Mouse (Mus musculus) limb, embryonic 10.5 days (tissue): ENCODE data around the gene Espl1. TPM values are rescaled to one million over a fixed set of nuclear protein-coding genes. Genes with fewer than 3 reads are reported as not detected.

Experiments used
- DNase-seq: peaks from one replicate; pipeline ENCODE4 v3.0.0-alpha.2; 2017; ENCODE audit warnings: low spot score
- H3K27ac ChIP-seq: fragments of 300-500 bp; sonication (generic); 2 replicates; pipeline ENCODE4 v1.5.1; 2016; ENCODE audit warnings: mild to moderate bottlenecking
- H3K27me3 ChIP-seq: fragments of 300-500 bp; sonication (generic); 2 replicates; pipeline ENCODE4 v1.6.1; 2016; ENCODE audit warnings: low read depth, mild to moderate bottlenecking; ENCODE audit not compliant: poor library complexity, severe bottlenecking
- H3K36me3 ChIP-seq: fragments of 300-500 bp; sonication (generic); 2 replicates; pipeline ENCODE4 v1.6.1; 2016; ENCODE audit warnings: mild to moderate bottlenecking, moderate library complexity
- H3K4me1 ChIP-seq: fragments of 300-500 bp; sonication (generic); 2 replicates; pipeline ENCODE4 v1.6.1; 2016
- H3K4me3 ChIP-seq: fragments of 300-500 bp; sonication (generic); 2 replicates; pipeline ENCODE4 v1.5.1; 2016; ENCODE audit warnings: mild to moderate bottlenecking, moderate library complexity
- H3K9me3 ChIP-seq: fragments of 300-500 bp; sonication (generic); replicated peaks from 2 replicates; pipeline ENCODE4 v1.6.1; 2016; ENCODE audit warnings: mild to moderate bottlenecking
- WGBS: fragments of 180-500 bp; shearing (Covaris S2); methylation state at CpG from one replicate; pipeline ENCODE4 v1.1.7; 2016; 5-methylcytosine and 5-hydroxymethylcytosine counted together
- polyA plus RNA-seq: library from polyadenylated mRNA; unstranded; fragments of >200 nt; fragmentation: Nextera tagmentation; extraction: Ambion mirVana; gene quantifications from 2 replicates; pipeline ENCODE4 v1.2.1, GENCODE M21; 2016

The Espl1 gene
- polyA plus RNA-seq, 1 experiment from 2014 or later, result 60.6 TPM

DNA sequence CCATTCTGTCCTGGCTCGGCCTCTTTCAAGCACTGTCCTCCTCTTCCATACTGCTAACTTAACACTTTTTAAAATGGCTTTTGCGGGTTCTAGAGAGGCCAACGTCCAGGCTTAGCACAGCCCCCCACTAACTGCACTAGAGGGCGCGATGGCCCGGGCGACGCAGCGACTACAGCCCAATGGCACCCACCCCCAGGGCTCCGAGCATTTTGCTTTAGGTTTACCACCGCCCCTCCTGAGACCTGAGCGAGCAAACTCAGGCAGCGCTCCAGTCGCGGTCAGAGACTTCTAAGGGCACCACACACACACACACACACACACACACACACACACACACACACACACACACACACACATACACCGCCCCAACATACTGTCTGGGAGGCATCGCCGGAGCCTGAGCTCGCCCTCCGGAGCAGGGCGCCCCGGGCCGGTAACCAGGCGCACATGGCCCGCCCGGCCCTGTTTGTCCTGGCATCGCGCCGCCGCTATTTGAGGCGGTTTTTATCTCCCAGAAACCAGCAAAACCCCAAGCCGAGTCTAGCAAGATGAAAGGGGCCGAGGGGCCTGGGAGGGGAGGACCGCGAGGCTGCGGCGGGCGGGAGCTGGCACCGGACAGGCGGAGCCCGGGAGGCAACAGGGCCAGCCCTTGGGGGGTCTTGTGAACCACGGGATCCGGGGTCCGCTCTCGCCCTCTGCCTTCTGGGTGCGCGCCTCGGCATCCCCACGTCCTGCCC, 59.2 kb downstream of the Espl1 start:
- H3K9me3 ChIP-seq, result no peaks in the 10 kb centered on the region
- peak overlapping the region; percentile 98 for H3K27ac ChIP-seq
- H3K36me3 ChIP-seq, result no peaks in the 10 kb centered on the region
- 1% methylated on average over 49 of the region's 49 CpGs for WGBS
- DNase-seq, result peak; percentile 86
- H3K27me3 ChIP-seq, result peaks cover 34% of the 10 kb centered on the region
- peaks cover 59% of the 10 kb centered on the region for H3K4me1 ChIP-seq
- peak overlapping the region; percentile 65 for H3K4me3 ChIP-seq

DNA sequence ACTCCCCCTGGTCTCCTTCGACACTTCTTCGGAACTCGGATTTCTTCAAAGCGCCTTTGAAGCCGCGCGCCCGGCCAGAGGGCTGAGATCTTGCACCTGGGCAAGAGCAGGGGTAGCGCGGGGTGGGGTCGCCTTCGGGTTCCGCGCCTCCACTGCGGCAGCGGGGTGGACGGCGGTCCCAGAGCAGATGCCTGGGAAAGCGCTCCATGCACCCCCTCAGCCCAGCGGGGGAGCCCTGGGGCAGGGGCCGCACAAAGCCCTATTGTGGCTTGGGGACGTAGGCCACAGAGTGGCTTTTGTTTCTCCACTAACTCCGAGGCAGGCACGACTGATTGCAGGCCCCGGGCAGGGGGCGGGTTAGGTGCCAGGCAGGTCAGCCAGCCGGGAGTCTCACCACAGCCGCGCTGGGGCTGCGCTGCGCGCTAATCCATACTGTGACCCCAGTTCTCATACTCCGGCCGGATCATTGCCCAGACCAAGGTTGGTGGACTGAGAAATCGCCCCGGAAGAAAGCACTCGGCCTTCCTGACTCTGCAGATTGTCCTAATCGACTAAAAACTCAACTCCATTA, 59.9 kb downstream of the Espl1 start:
- Histone ChIP-seq H3K4me1 (peaks cover 59% of the 10 kb centered on the region), H3K27ac (peak overlapping the region; percentile 98), H3K4me3 (peak overlapping the region; percentile 65), H3K27me3 (peaks cover 35% of the 10 kb centered on the region), H3K9me3 (no peaks in the 10 kb centered on the region), H3K36me3 (no peaks in the 10 kb centered on the region)
- no peak for DNase-seq
- under 1% methylated on average over 38 of the region's 38 CpGs for WGBS

DNA sequence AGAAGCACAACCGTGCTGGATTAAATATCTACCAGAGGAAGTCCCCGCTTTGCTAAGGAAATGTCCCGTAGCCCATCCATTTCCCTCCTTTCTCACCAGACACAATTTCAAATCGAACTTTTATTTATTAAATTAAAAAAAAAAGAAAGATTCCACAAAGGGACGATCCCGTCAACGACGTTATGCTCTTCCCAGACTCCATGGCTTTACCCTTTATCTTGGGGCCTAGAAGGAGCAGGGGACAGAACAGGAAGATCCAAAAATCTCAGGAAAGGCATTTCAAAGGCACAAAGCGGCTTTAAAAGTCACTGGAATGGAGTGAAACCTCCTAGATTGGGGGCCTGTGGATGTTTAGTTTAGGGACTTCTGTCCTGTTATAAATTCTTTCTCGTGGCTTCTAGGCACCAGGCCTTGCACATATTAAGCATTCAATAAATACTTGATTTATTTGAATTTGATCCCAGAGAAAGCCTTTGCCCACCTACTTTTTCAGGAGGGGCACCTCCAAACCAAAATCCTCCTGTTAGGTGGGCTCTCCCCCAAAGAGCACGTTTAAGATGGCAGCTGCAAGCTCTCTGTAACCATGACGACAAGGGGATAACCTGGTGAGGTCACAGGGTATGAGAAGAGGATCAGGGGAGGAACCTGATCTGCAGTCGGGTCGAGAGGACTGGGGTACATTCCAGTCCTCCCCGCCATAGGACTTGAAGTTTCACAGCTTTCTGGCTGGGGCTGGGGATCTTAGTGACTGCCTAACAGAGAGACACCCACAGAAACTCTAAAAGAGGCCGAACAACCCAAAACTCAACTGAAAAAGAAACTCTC, 60.6 kb downstream of the Espl1 start:
- H3K4me3 ChIP-seq, result peak overlapping the region; percentile 65
- WGBS, result 19% methylated on average over 16 of the region's 16 CpGs

DNA sequence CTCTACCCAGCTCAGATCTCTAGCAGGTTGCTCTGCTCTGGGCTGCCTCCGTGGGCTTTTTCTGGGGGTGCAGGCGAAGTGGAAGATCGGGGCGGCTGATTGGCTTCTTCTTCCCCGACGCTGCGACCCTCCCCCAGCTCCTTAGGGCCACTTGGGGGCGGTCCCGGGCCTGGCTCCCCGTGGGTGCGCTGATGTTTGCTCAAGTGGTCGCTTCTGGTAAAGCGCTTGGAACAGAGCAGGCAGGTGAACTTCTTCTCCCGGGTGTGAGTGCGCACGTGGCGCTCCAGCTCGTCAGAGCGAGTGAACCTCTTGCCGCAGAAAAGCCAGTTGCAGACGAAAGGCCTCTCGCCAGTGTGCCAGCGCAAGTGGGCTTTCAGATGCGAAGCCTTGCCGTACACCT, 62.1 kb downstream of the Espl1 start:
- no peaks in the 10 kb centered on the region for H3K9me3 ChIP-seq
- peaks cover 67% of the 10 kb centered on the region for H3K4me1 ChIP-seq
- no peaks in the 10 kb centered on the region for H3K36me3 ChIP-seq
- peak; percentile 65 for DNase-seq
- peak overlapping the region; percentile 44 for H3K4me3 ChIP-seq
- peaks cover 46% of the 10 kb centered on the region for H3K27me3 ChIP-seq
- peak overlapping the region; percentile 80 for H3K27ac ChIP-seq
- 1% methylated on average over 25 of the region's 25 CpGs for WGBS

More for the DNA sequence above, 60.6 kb downstream of the Espl1 start:
- H3K9me3 ChIP-seq, result no peaks in the 10 kb centered on the region
- H3K27ac ChIP-seq, result peak overlapping the region; percentile 98
- H3K4me1 ChIP-seq, result peaks cover 55% of the 10 kb centered on the region
- no peaks in the 10 kb centered on the region for H3K36me3 ChIP-seq
- H3K27me3 ChIP-seq, result peaks cover 35% of the 10 kb centered on the region
- peak; percentile 47 for DNase-seq

GRCm38 (mm10) chr15:102358834-102359233, 62.8 kb downstream of the Espl1 start:
- DNase-seq, result peak; percentile 44
- H3K27ac ChIP-seq, result peak overlapping the region; percentile 80
- H3K27me3 ChIP-seq, result peaks cover 53% of the 10 kb centered on the region
- H3K4me1 ChIP-seq, result peaks cover 67% of the 10 kb centered on the region
- no peaks in the 10 kb centered on the region for H3K9me3 ChIP-seq
- no peaks in the 10 kb centered on the region for H3K36me3 ChIP-seq
- peak overlapping the region; percentile 44; the same call in 1 of the 2 replicates for H3K4me3 ChIP-seq
- 18% methylated on average over 5 of the region's 5 CpGs for WGBS

- Histone ChIP-seq H3K27me3 (peaks cover 58% of the 10 kb centered on the region), H3K36me3 (no peaks in the 10 kb centered on the region), H3K4me1 (peaks cover 54% of the 10 kb centered on the region), H3K27ac (peak overlapping the region; percentile 87), H3K9me3 (no peaks in the 10 kb centered on the region), H3K4me3 (peak overlapping the region; percentile 41)
- peak; percentile 56 for DNase-seq
- WGBS, result 11% methylated on average over 14 of the region's 14 CpGs
These were observed 66.6 kb downstream of the Espl1 start for GRCm38 (mm10) chr15:102362648-102363047.

DNA sequence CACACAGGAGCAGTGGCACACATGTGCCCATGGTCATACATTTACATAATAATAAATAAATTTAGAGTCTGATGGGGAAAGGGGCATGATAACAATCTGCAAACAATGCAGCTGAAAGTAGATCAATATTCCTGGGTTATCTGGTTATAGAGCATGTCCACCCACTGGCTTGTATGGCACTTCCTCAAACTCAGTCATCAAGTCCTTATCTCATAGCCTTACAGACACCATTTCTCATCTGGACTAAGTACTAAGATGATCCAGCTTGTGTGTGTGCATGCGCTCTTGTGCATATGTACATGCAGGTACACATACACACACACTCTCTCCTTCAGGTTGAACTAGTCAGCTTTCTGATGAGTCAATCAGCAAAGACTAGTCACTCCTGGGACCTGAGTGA, 68.6 kb downstream of the Espl1 start:
- no peaks in the 10 kb centered on the region for H3K36me3 ChIP-seq
- WGBS, result 92% methylated on average over 1 of the region's 1 CpGs
- no peak for DNase-seq
- H3K9me3 ChIP-seq, result no peaks in the 10 kb centered on the region
- no peak overlapping the region for H3K27ac ChIP-seq
- H3K4me3 ChIP-seq, result no peak overlapping the region
- peaks cover 39% of the 10 kb centered on the region for H3K27me3 ChIP-seq
- H3K4me1 ChIP-seq, result peaks cover 39% of the 10 kb centered on the region

DNA sequence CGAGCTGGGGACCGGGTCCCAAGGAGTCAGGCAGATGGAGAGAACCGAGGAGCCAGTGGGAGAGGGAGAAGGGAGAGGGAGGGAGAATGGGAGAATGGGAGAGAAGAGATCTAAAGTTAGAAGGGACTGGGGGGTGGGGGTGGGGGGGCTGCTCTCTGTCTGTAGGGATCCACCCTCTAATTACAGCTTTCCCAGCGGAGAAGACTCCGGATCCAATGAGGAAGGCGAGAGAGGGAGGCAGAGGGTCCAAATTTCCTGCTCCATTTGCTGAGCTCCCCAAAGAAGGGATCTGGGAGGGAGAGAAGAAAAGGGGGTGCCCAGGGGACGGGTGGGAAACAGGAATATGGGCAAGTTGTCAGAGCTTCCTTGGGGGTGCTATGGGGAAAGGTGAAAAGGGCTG, 70.2 kb downstream of the Espl1 start:
- Histone ChIP-seq H3K4me3 (peak overlapping the region; percentile 50), H3K36me3 (no peaks in the 10 kb centered on the region), H3K9me3 (no peaks in the 10 kb centered on the region), H3K27ac (peak overlapping the region; percentile 78), H3K27me3 (peaks cover 32% of the 10 kb centered on the region), H3K4me1 (peaks cover 52% of the 10 kb centered on the region)
- WGBS, result 7% methylated on average over 7 of the region's 7 CpGs
- DNase-seq, result no peak

DNA sequence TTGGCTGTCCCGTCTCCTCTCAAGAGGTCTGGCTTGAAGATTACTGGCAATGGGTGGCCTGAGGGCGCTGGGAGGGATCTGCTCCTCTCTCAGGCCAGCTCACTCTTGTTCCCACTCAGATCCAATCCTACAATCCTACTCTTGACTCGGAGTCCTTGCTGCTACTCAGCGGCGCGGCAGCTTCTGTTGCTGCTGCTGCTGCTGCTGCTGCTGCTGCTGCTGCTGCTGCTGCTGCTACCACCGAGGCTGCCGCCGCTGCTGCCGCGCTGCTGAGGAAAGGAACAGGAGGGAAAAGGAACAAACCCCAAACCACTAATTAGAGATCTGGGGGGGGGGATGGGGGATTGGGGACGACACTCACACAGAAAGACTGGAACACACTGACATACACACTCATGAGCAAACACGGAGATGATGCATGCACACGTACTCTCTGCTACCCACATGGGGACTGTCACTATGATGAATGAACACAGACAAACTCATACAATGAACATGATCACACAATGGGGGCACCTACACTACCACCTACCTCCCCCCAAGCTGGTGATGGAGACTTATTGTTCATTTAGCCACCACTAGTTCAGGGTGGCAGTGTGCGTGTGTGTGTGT, 70.8 kb downstream of the Espl1 start, which contains the start of gene Sp7:
Gene Sp7 (minus strand): TSS at position 450 of the 612 bp plus-strand sequence.
- no peaks in the 10 kb centered on the region for H3K9me3 ChIP-seq
- peak; percentile 61 for DNase-seq
- peak within 1 kb of the TSS; percentile 50 for H3K4me3 ChIP-seq
- WGBS, result 8% methylated on average over 15 of the region's 15 CpGs
- no peaks in the 10 kb centered on the region for H3K36me3 ChIP-seq
- peaks cover 57% of the 10 kb centered on the region for H3K4me1 ChIP-seq
- peak within 1 kb of the TSS; percentile 78 for H3K27ac ChIP-seq
- H3K27me3 ChIP-seq, result peaks cover 32% of the 10 kb centered on the region

GRCm38 (mm10) chr15:102369972-102370371, 73.9 kb downstream of the Espl1 start:
- Histone ChIP-seq H3K27me3 (peaks cover 17% of the 10 kb centered on the region), H3K4me3 (peak overlapping the region; percentile 17), H3K27ac (peak overlapping the region; percentile 87), H3K9me3 (no peaks in the 10 kb centered on the region), H3K36me3 (no peaks in the 10 kb centered on the region), H3K4me1 (peaks cover 51% of the 10 kb centered on the region)
- DNase-seq, result no peak
- WGBS, result 15% methylated on average over 13 of the region's 13 CpGs

GRCm38 (mm10) chr15:102370727-102371126, 74.7 kb downstream of the Espl1 start:
- no peaks in the 10 kb centered on the region for H3K36me3 ChIP-seq
- H3K4me1 ChIP-seq, result peaks cover 49% of the 10 kb centered on the region
- peak; percentile 74 for DNase-seq
- H3K9me3 ChIP-seq, result no peaks in the 10 kb centered on the region
- H3K27me3 ChIP-seq, result peaks cover 12% of the 10 kb centered on the region
- peak overlapping the region; percentile 42 for H3K4me3 ChIP-seq
- 1% methylated on average over 10 of the region's 10 CpGs for WGBS
- peak overlapping the region; percentile 87 for H3K27ac ChIP-seq
